In genomic region chr7:125931602-125932001, GRCm38 (mm10) we compare ENCODE assay signal across 20 mouse cellular contexts.
DNase-seq lines count a peak whose midpoint lies in the region; ATAC-seq and TF ChIP-seq lines count a peak whose summit lies in the region.
"Had no signal": no experiment of that assay in that cellular context is flagged by ENCODE, and none has a peak within 500 bp of the region (broad histone marks: within the 10 kb centered on the region; RNA-seq: fewer than 3 reads in every experiment).

No protein-coding gene starts in this region.

- H3K9ac ChIP-seq in midbrain, embryonic 11.5 days (ENCODE audit: low read length): no peak overlapping the region
- H3K9ac ChIP-seq in hindbrain, embryonic 14.5 days: no peak overlapping the region
- H3K9ac ChIP-seq in midbrain, postnatal 0 days (replicated peaks; ENCODE audit: low read length, poor library complexity, severe bottlenecking): no peak overlapping the region
- H3K9ac ChIP-seq: forebrain, embryonic 13.5 days; forebrain, postnatal 0 days; heart, embryonic 15.5 days had no signal

- TF ChIP-seq POLR2A in thymus, adult 2 months (IDR thresholded peaks at IDR 0.05; ENCODE audit: control insufficient read depth, extremely low read depth, insufficient read depth, low read length, poor library complexity): no peak

- no peaks in the 10 kb centered on the region for H3K27me3 ChIP-seq in midbrain, embryonic 11.5 days (ENCODE audit: control insufficient read depth, insufficient read depth, low read length)
- H3K27me3 ChIP-seq in midbrain, embryonic 10.5 days (ENCODE audit: low read depth, poor library complexity, severe bottlenecking): peaks cover 17% of the 10 kb centered on the region
- no peaks in the 10 kb centered on the region for H3K27me3 ChIP-seq in hindbrain, embryonic 14.5 days (ENCODE audit: control insufficient read depth, insufficient read depth, low read length)
- no peaks in the 10 kb centered on the region for H3K27me3 ChIP-seq in midbrain, postnatal 0 days (ENCODE audit: insufficient read depth, low read length)
- no peaks in the 10 kb centered on the region for H3K27me3 ChIP-seq in thymus, adult 2 months (ENCODE audit: control insufficient read depth, insufficient read depth, low read length)
- H3K27me3 ChIP-seq: heart, embryonic 15.5 days had no signal

- no peak overlapping the region for H3K4me2 ChIP-seq in midbrain, embryonic 11.5 days
- H3K4me2 ChIP-seq in hindbrain, embryonic 14.5 days (replicated peaks): no peak overlapping the region
- H3K4me2 ChIP-seq in midbrain, postnatal 0 days (ENCODE audit: low read depth, low read length, poor library complexity, severe bottlenecking): no peak overlapping the region
- H3K4me2 ChIP-seq: forebrain, embryonic 13.5 days; heart, embryonic 15.5 days had no signal

- no peaks in the 10 kb centered on the region for H3K9me3 ChIP-seq in midbrain, embryonic 11.5 days (ENCODE audit: control insufficient read depth, low read length)
- no peaks in the 10 kb centered on the region for H3K9me3 ChIP-seq in midbrain, embryonic 10.5 days (replicated peaks)
- no peaks in the 10 kb centered on the region for H3K9me3 ChIP-seq in hindbrain, embryonic 14.5 days (ENCODE audit: control insufficient read depth, low read length)
- H3K9me3 ChIP-seq in midbrain, postnatal 0 days (ENCODE audit: low read length): no peaks in the 10 kb centered on the region
- H3K9me3 ChIP-seq: embryonic facial prominence, embryonic 10.5 days; forebrain, embryonic 13.5 days; G1E; heart, embryonic 15.5 days had no signal

- no peaks in the 10 kb centered on the region for H3K36me3 ChIP-seq in midbrain, embryonic 11.5 days (ENCODE audit: control insufficient read depth, insufficient read depth, low read length)
- H3K36me3 ChIP-seq in midbrain, embryonic 10.5 days: no peaks in the 10 kb centered on the region
- no peaks in the 10 kb centered on the region for H3K36me3 ChIP-seq in hindbrain, embryonic 14.5 days (replicated peaks; ENCODE audit: control insufficient read depth, insufficient read depth)
- H3K36me3 ChIP-seq in midbrain, postnatal 0 days (ENCODE audit: insufficient read depth, low read length): no peaks in the 10 kb centered on the region
- no peaks in the 10 kb centered on the region for H3K36me3 ChIP-seq in thymus, adult 2 months (ENCODE audit: control insufficient read depth, insufficient read depth, low read length)
- H3K36me3 ChIP-seq: embryonic facial prominence, embryonic 10.5 days; G1E; heart, embryonic 15.5 days had no signal

- no peak for ATAC-seq in midbrain, embryonic 11.5 days (ENCODE audit: low FRiP score)
- peak; percentile 11; the same call in 1 of the 2 replicates for ATAC-seq in hindbrain, embryonic 14.5 days (ENCODE audit: low FRiP score)
- ATAC-seq in midbrain, postnatal 0 days (ENCODE audit: low FRiP score): no peak
- ATAC-seq: CD4-positive, CD25-positive, alpha-beta regulatory T cell, adult 4 months; forebrain, embryonic 13.5 days; forebrain, postnatal 0 days had no signal

- H3K4me3 ChIP-seq in gastrocnemius, adult 2 months: no peak overlapping the region
- no peak overlapping the region for H3K4me3 ChIP-seq in midbrain, embryonic 11.5 days (ENCODE audit: low read depth, low read length)
- no peak overlapping the region for H3K4me3 ChIP-seq in midbrain, embryonic 10.5 days
- H3K4me3 ChIP-seq in hindbrain, embryonic 14.5 days (replicated peaks; ENCODE audit: low read length): no peak overlapping the region
- H3K4me3 ChIP-seq in midbrain, postnatal 0 days (ENCODE audit: low read depth, low read length): no peak overlapping the region
- no peak overlapping the region for H3K4me3 ChIP-seq in thymus, adult 2 months (ENCODE audit: control insufficient read depth, insufficient read depth, low read length)
- H3K4me3 ChIP-seq: embryonic facial prominence, embryonic 10.5 days; forebrain, embryonic 13.5 days; heart, embryonic 15.5 days had no signal

- intact Hi-C loops in gastrocnemius, adult 2 months (cut with DNase I): no loop called here

- no peak for DNase-seq in gastrocnemius, adult 2 months
- no peak for DNase-seq in gastrocnemius, postnatal 10 days
- DNase-seq in midbrain, embryonic 11.5 days (ENCODE audit: low spot score, missing footprints): peak; percentile 49
- DNase-seq in midbrain, embryonic 10.5 days (ENCODE audit: low spot score): no peak
- DNase-seq in hindbrain, embryonic 14.5 days (ENCODE audit: low spot score): no peak
- DNase-seq in midbrain, postnatal 0 days (ENCODE audit: low spot score): peak; percentile 32
- DNase-seq in thymus, adult 2 months: no peak
- DNase-seq in adrenal gland, postnatal 4 days (ENCODE audit: low spot score in 2 of 2): no peak
- DNase-seq: adrenal gland, postnatal 14 days; B cell, adult 2 months; cerebellum, adult 18-20 months; forebrain, postnatal 0 days; gastrocnemius, postnatal 36 days; heart, adult 11 months; heart, postnatal 14 days had no signal

- peaks cover 11% of the 10 kb centered on the region; the same call in 1 of the 2 replicates for H3K4me1 ChIP-seq in midbrain, embryonic 11.5 days (ENCODE audit: control insufficient read depth, insufficient read depth, low read length)
- peaks cover 27% of the 10 kb centered on the region for H3K4me1 ChIP-seq in midbrain, embryonic 10.5 days
- peaks cover 41% of the 10 kb centered on the region for H3K4me1 ChIP-seq in hindbrain, embryonic 14.5 days (replicated peaks; ENCODE audit: control insufficient read depth, insufficient read depth, low read length)
- peaks cover 21% of the 10 kb centered on the region; the same call in 1 of the 2 replicates for H3K4me1 ChIP-seq in midbrain, postnatal 0 days (ENCODE audit: insufficient read depth, low read length)
- H3K4me1 ChIP-seq in thymus, adult 2 months (replicated peaks; ENCODE audit: control insufficient read depth, insufficient read depth, low read length): no peaks in the 10 kb centered on the region

- H3K27ac ChIP-seq in gastrocnemius, adult 2 months: peak overlapping the region; percentile 43; the same call in 1 of the 2 replicates
- no peak overlapping the region for H3K27ac ChIP-seq in midbrain, embryonic 11.5 days (ENCODE audit: low read depth, low read length)
- H3K27ac ChIP-seq in midbrain, embryonic 10.5 days (replicated peaks): no peak overlapping the region
- H3K27ac ChIP-seq in hindbrain, embryonic 14.5 days: peak overlapping the region; percentile 52; the same call in 1 of the 2 replicates
- H3K27ac ChIP-seq in midbrain, postnatal 0 days (ENCODE audit: low read depth, low read length): no peak overlapping the region
- no peak overlapping the region for H3K27ac ChIP-seq in thymus, adult 2 months (ENCODE audit: control insufficient read depth, insufficient read depth, low read length)
- H3K27ac ChIP-seq: embryonic facial prominence, embryonic 10.5 days; forebrain, embryonic 13.5 days; heart, embryonic 15.5 days had no signal

- 79% methylated on average over 5 of the region's 5 CpGs for WGBS in midbrain, embryonic 11.5 days
- WGBS in midbrain, embryonic 10.5 days: 77% methylated on average over 5 of the region's 5 CpGs
- 49% methylated on average over 5 of the region's 5 CpGs for WGBS in hindbrain, embryonic 14.5 days
- 47% methylated on average over 5 of the region's 5 CpGs for WGBS in midbrain, postnatal 0 days
- WGBS in thymus, adult 2 months: 77% methylated on average over 5 of the region's 5 CpGs

- no peak for TF ChIP-seq CTCF in gastrocnemius, adult 2 months (IDR thresholded peaks at IDR 0.05)
- no peak for TF ChIP-seq CTCF in midbrain, postnatal 0 days (IDR thresholded peaks at IDR 0.05)
- no peak for TF ChIP-seq CTCF in thymus, adult 2 months (IDR thresholded peaks at IDR 0.05; ENCODE audit: borderline replicate concordance, control insufficient read depth, extremely low read depth, insufficient read depth, low read length, poor library complexity)

Comparison
In these comparisons a context has a peak if more than half of its experiments do, and no peak if none do; other contexts are left out.
1. DNase-seq: peak in midbrain, embryonic 11.5 days (single experiment) and midbrain, postnatal 0 days (single experiment); none in gastrocnemius, adult 2 months (single experiment), gastrocnemius, postnatal 10 days (single experiment), midbrain, embryonic 10.5 days (single experiment), hindbrain, embryonic 14.5 days (single experiment), thymus, adult 2 months (single experiment) and adrenal gland, postnatal 4 days (0 of 2).
2. H3K27ac ChIP-seq: peak in gastrocnemius, adult 2 months (single experiment) and hindbrain, embryonic 14.5 days (single experiment); none in midbrain, embryonic 11.5 days (single experiment), midbrain, embryonic 10.5 days (single experiment), midbrain, postnatal 0 days (single experiment) and thymus, adult 2 months (single experiment).